Mouse (Mus musculus): Measurements from ENCODE around the gene Stpg1.

Stpg1 gene

DNA sequence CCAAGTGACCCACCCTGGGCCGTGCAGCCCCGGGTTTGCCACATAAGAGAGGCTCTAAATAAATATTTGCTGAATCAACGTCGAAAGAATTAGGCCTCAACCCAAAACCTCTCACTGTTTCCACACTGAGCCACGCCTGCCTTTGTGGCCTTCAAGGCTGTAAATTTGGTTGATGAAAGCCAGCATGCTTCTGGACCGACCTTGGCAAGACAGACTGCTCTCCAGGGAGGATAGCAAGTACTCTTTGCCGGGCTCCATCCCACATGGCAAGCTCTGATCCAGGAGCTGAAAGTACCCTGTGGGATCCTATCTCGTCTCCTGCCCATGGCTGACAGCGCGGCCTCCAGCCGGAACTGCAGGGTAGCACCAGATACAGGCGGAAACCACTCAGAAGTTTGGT lies 14.9 kb downstream of the Stpg1 start:
- in situ Hi-C loops (cut with MboI, MseI): loop anchor here (10.0 kb wide), 1 partner anchor 125 kb away; no protein-coding TSS in a partner anchor

DNA sequence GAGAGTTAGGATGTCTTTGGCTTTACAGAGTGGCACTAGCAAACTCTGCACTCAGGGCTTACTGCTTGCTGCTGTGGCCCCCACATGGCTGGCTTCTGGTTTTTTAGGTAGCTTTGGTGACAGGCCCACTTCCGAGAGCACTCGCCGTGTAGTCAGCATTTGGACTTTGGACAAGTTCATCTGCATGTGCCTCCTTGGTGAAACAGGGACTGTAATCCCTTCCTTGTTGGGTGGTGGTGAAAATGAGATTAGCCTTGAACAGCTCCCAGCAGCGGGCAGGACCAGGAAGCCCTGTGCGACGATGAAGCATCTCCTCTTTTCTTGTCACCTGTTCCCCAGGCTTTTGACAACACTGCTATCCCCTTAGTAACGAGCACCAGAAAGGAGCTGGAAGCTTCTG lies 19.3 kb downstream of the Stpg1 start:
- in situ Hi-C loops (cut with MboI, MseI): no loop called here

DNA sequence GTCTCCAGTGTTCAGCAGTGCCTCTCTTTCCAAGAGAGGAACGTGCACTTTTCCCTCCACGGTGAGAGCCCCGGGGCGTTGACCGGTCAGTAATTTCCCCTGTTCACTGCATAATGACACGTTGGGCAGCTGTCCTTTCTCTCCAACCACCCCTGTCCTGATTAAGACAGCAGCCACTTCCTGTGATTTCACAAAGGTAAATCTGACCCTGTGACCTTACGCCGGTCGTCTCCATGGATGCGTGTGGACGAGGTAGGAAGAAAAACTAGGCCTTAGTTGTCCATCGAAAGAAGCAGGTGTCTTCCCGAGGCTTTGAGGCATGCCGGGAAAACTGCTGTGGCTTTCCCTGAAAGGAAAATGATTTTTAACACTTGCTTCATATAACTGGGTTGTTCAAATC lies 20.3 kb downstream of the Stpg1 start:
- in situ Hi-C loops (cut with MboI, MseI): loop anchor here (5.0 kb wide), 1 partner anchor 152 kb away; no protein-coding TSS in a partner anchor

DNA sequence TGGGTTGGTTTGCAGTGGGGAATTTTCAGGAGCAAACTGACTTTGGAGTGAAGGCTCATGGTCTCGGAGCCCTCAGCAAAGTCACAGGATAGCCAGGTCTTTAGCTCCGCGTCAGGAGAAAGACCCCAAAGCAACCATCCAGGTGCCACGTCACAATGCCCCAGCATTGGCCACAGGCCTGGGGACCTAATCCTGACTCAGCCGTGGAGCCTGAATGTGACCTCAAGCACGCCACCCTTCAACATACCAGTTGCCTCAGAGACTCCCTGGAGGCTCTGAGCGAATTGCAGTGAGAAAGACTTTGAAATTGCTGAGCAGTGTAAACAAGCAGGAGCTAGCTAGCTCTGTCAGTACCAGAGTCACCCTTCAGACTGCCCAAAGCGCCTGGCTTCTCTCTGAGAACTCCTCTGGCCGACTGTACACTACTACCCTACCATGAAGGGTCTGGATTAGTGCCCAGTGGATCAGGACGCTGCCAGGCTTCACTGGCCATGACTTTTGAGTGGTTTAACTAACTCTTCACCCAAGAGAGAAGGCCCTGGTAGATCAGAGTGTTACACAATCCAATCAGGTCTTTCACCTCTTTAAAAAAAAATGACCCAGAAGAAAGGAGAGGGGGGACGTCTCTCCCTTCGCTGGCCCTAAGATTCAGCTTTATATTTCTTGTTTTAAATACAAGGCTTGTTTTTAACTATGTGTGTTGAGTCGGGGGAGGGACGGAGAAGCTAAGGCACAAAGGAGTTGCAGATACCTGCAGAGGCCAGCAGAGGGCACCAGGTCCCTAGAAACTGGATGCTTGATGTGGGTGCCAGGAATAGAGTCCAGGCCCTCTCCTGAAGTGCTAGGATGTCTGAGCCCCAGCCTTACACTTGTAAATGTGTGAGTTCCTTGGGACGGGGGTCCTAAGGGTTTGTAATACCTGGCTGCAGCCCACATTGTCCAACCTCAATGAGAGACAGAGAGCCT lies 22.0 kb downstream of the Stpg1 start:
- in situ Hi-C loops (cut with MboI, MseI): loop anchor here (5.0 kb wide), 1 partner anchor 151 kb away; no protein-coding TSS in a partner anchor

DNA sequence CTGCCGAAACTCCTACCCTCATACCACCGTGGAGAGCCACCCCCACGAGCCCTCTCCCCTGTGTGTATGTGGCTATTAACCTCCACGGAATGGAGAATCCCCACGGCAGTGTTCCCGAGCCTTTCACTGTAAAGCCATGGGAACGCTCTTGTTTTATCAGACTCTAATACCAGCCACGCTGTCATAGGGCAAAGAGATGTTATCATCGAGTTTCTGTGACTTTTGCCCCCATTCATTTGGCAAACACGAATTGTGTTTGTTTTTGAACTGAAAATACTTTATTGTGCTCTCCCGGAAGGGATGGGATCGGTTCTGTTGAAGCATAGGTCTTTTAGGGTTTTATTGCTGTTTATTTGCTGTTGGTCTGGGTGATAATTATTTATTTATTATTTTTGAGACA lies 23.5 kb downstream of the Stpg1 start:
- in situ Hi-C loops (cut with MboI, MseI): loop anchor here (5.0 kb wide), 1 partner anchor 149 kb away; no protein-coding TSS in a partner anchor

DNA sequence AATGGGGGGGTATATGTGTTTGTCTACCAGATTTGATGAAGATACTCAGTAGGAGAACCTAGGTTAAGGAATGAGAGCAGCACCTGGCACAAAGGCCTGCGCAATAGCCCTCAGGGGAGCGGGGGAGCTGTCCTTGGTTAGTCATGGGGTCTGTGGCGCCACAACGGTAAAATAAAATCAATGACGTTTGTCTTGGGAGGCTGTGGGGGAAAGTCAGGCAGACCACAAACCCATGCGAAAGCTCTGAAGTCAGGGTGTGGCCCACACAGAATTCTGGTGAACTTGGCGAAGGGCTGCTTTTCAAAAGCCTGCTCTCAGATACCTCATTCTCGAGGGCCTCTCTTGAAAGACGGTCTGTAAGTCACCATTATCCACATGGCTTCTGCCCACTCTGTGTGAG lies 25.8 kb downstream of the Stpg1 start:
- in situ Hi-C loops (cut with MboI, MseI): no loop called here

DNA sequence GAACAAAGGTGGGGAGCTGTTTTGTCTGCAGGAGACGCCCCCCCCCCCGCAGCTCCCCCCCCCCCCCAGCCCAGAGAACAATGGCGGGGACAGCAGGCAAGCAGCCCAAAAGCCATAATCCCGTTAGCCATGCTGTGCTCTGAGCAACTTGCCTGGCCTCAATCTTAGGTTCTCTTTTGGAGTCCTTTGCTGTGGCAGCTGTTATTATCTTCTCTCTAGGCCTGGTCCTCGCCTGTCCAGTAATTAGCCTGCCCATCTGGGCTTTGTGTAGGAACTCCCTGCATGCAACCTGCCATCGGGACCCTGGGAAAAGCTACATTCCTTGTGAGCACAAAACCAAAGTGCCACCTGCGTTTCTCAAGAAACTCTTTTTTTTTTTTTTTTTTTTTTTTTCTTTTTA lies 29.3 kb downstream of the Stpg1 start:
- in situ Hi-C loops (cut with MboI, MseI): no loop called here

DNA sequence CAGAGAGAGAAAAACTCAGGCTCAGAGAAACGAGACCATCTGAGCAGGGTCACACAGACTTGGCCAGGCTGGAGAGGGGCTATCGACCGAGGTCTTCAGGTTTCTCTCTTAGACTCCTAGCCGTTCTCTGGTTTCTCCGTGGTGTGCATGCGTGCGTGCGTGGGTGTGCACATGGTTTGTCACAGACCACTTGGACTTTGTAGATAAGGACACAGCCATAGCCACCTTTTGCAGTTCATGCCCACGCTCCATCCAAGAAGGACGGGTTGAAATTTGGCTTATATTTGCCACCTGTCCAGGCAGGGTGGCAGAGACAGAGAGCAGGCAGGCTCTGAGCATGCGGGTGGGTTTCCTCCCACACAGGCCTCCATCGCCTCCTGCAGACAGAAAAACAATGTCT lies 30.5 kb downstream of the Stpg1 start:
- in situ Hi-C loops (cut with MboI, MseI): no loop called here

DNA sequence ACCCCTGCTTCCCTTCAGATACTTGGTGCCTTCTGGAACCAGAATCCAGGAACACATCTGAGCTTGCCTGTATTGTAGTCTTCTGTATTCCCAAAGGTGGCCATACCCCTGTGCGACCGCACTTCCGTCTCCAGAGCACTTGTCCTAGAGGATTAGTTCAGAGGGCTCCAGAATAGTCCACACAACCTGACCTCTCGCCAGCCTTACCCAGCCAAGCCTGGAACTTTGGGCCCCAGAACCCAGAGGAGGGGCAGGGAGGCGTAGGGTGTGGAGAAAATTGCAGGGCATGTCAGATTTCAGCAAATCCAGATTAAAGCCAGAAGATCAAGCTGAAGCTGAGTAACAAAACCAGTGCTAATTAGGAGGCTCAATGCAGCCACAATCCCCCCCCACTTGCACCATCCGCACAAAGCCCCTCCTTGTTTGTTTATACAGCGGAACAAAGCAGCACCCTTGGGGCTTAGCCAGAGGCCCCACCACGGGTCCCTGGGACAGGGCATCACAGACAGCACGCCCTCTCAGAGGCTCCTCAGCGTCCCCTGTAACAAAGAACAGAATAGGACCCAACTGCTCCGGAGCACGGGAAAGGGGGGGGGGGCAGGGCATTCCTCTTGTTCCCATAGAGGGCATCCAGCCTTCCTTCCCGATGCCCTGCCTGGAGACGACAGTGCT lies 31.6 kb downstream of the Stpg1 start:
- in situ Hi-C loops (cut with MboI, MseI): no loop called here

DNA sequence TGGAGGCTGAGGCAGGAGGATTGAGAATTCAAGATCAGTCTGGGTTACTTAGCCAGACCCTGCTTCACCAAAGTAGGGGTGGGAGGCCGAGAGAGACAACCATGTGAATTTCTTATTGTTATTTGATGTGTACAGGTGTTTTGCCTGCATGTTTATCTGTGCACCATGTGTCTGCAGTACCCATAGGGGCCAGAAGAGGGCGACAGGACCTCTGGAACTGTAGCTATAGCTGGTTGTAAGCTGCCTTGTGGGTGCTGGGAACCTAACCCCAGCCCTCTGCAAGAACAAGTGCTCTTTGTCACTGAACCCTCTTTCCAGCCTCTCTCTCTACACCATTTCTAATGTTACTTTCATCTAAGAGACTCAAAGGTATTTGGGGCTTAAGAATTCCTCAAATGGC lies 35.7 kb downstream of the Stpg1 start:
- in situ Hi-C loops (cut with MboI, MseI): no loop called here

DNA sequence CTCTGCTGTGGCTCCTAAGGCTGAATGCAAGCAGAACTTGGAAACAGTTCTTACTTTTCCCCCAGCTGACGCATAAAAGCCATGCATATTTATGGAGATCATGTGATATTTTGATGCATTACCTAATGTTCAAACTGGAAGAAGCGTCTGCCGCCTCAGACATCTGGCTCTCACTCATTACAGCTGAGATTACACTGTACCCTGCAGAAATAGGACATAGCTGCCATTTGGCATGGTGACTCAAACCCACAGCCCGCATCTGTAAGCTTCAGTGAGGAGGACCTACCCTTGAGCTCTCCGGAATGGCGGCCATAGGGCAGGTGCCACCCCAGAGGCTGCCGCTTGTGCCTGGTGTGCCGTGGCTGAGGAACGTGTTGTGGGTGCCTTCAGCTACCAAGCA lies 36.6 kb downstream of the Stpg1 start:
- in situ Hi-C loops (cut with MboI, MseI): no loop called here

DNA sequence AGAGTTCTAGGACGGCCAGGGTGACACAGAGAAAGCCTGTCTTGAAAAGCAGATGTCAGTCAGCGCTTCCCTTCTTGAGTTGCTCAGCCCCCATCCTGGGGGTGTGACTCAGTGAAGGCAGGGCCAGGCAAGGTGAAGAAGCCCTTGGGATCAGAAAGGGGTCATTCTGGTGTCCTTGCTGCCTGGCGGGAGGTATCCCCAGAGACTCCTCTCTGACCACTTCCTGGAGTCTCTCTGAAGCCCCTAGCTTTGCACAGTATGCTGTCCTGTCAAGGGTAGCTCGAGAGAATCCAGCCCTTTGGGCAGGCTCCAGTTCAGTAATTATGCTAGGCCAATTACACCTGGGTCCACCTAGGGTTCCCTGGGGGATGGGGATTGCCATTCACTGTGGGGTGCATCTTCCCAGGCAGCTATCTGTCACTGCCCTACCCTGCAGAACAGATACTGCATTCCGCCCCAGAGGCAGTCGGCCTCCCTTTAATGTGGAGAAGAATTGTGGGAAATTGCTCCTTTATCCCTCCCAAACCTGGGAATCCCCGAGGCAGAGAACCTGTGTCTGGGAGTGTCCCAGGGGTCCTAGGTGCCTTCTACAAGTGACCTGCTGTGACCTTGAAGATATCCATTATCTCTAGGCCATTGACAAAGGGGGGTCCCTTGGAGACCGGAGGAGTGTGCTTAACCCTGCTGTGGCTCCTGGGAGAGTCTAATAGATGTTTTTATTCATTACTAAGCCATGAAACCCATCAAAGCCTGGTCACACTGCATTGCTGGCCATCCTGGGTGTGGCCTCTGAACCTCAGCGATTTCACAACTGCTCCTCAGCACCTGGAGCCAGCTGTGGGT lies 37.4 kb downstream of the Stpg1 start:
- in situ Hi-C loops (cut with MboI, MseI): no loop called here

DNA sequence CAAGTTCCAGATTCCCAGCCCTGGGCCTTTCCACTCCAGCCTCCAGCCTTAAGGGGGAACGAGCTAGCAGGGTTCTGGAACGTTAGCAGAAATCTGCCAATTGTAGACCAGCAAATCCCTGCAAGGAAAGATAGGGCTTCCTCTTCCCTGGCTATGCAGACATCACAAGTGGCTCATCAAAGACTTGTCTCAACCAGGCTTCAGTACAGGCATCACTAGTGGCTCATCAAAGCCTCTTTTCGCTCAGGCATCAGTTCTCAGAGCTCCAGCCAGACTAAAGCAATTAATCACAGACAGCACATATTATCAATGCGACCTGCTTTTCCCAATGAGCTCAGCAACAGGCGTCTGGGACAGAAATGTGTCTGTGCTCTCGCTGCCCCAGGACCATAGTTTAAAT lies 38.4 kb downstream of the Stpg1 start:
- in situ Hi-C loops (cut with MboI, MseI): no loop called here

DNA sequence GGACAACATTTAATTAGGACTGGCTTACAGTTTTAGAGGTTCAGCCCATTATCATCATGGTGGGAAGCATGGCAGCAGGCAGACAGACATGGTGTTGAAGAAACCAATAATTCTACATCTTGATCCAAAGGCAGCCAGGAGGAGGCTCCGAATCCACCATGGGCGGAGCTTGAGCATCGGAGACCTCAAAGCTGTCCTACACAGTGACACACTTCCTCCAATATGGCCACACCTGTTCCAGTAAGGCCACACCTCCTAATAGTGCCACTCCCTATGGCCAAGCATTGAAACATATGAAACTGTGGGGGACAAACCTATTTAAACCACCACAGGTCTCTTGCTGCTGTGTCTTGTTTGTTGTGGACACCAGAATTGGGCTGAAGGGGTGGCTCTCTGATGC lies 40.4 kb downstream of the Stpg1 start:
- in situ Hi-C loops (cut with MboI, MseI): no loop called here

DNA sequence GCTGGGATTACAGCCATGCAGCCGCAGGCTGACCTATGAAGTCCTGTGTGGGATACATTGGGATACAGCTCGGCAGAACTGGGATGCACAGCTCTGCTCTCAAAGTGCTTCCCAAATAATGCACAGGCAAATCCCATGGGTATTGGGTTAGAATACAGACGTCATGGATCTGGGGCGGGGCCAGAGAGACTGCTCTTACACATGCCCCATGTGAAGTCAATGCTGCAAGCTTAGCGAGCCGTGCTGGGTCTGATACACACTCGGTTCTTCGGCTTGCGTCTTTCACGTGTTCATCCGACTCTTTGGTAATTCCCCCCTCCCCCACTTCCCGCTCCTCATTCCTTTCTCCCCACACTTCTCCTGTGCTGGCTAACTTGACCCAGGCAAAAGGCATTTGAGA lies 44.5 kb downstream of the Stpg1 start:
- in situ Hi-C loops (cut with MboI, MseI): no loop called here

DNA sequence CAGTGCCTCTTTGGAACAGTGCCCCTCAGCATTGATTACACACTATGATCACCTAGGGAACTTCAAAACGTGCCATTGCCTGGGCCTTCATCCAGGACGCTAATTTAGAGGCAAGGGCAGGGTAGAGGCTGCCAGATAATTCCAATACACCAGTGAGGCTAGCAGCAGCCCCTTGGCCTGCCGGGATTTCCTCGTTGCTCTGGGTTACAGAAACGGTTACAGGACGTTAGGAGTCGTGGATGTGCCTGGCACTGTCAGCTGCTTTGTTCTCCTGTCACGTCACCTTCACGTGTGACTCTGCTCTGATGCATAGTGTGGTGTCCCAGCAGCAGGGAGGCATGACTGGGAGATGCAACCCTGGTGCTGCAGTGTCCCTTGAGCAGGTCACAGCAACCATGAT lies 45.5 kb downstream of the Stpg1 start:
- in situ Hi-C loops (cut with MboI, MseI): no loop called here

DNA sequence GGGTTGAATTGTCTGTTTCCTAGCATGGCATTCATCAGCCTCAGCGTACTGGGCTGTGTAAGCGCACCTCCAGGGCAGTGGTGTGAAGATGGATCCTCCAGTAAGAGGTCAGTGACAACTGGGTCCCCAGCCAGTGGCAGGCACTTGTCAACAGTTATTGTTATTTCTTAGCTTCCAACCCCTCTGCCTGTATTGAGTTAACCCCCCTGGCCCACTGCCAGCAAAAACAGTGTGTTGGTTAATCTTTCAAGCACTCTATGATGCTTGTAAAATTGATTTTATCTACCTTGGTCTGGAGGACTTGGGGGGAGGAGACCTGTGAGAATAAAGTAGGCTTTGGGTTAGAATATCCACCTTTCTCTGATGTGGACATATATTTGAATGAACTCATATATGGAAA lies 49.7 kb downstream of the Stpg1 start:
- in situ Hi-C loops (cut with MboI, MseI): no loop called here

DNA sequence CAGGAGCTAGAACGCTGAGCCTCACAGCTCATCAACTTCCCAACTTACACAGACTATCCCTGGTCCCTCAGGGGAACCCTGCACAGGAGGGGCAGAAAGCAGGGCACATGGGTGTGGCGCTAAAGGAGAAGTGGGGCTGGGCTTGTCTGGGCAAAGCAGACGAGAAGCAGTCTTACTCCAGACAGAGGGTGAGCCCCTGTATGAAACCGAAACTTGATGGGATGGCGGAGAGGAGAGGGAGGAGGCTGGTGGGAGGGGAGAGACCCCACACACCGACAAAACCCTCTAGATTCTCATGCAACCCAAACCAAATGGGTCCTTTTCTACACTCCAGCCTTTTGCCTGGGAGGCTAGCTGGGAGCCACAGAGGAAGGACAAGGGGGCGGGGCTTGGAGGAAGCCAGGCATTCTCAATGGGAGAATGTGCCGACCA lies 50.5 kb downstream of the Stpg1 start:
- in situ Hi-C loops (cut with MboI, MseI): no loop called here

DNA sequence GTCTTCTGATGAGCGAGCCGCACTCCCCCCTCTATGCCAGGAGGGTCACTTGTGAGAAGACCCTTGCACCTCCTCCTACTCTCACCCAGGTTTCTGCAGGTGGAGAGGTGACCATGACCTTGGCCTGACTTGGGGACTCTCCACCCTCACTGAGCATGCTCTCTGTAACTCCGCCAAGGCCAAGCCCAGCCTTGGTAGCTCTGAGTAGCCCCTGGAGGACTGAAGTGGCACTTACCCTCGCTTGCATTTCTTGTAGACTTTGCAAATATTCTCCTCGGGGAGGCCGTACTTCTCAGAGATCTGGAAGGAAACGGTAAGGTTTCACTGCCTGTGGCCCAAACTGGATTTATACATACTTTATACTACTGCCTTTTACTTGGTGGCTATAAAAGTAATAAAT lies 51.4 kb downstream of the Stpg1 start:
- in situ Hi-C loops (cut with MboI, MseI): no loop called here

DNA sequence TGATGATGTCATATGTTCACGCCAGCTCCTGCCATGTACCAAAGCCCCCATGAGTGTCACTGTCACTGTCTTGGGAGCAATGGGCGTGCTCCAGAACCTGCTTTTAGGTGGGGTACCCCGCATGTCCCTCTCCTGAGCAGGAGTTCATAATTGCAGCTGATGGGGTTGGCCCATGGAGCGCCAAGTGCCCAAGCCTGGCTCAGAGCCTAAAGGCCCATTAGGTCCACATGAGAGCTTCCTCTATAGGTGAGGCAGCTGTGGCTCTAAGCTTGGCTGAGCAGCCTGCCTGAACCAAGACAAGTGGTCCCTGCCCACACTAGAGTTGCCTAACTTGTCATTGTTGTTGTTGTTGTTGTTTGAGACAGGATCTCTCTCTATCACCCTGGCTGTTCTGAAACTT lies 52.2 kb downstream of the Stpg1 start:
- in situ Hi-C loops (cut with MboI, MseI): no loop called here

DNA sequence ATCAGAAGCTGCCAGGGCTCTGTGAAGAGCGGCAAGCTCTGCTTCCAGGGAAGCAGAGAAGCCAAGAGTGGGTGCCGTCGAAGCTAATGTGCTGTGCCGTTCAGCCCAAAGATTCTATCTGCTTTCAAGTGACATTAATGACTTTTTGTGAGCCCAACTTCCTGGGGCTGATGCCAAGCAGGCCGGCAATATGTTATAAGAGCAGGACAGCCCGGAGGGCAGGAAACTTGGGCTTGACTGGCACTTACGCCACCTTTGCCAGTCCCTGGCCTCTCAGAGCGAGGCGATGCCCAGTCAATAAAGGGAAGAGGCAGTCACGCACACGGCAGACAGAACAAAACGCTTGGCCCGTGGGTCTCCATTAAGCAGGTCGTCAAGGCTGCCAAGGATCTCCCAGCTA lies 53.0 kb downstream of the Stpg1 start:
- in situ Hi-C loops (cut with MboI, MseI): no loop called here

DNA sequence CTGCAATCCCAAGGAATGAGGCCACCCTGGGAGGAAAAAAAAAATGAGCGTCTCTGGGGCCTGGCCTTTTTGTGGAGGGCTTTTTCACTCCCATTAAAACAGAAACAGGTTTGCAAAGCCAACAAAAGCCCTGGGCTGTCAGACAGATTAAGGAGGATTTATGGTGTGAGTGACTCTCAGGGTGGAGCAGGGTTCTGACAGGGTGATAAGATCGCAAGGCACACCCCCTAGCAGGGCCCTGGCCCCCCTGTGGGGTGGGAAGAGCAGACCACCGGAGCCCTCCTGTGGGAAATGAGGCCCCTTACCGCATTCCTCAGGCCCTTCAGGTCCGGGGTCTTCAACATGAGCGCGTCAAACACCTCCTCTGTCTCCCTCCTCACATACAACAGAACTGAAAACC lies 53.5 kb downstream of the Stpg1 start:
- in situ Hi-C loops (cut with MboI, MseI): no loop called here
